Mouse (Mus musculus) mesoderm, embryonic 11.5 days (tissue): Measurements from ENCODE around the gene Exosc5.

Experiments used
- DNase-seq: peaks from one replicate; pipeline ENCODE4 v3.0.0-alpha.2; 2012; ENCODE audit warnings: low read depth, low spot score

The Exosc5 gene

DNA sequence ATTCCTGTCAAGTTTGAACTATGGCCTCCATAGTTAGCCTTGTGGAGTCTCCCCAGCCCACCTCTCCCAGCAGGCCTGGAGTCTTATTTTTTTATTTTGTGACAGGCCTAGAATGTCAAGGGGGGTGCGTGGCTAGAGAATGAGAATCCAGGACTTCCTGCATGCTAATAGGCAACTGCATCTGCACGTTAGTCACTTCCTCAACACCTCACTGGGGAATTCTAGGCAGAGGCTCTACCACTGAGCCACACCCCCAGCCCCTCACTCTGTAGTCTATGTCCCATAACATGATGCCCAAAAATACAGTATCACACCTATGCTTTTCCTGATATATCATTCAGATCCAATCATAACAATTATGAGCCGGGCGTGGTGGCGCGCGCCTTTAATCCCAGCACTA is 18.0 kb downstream of the Exosc5 start:
- DNase-seq: no peak

DNA sequence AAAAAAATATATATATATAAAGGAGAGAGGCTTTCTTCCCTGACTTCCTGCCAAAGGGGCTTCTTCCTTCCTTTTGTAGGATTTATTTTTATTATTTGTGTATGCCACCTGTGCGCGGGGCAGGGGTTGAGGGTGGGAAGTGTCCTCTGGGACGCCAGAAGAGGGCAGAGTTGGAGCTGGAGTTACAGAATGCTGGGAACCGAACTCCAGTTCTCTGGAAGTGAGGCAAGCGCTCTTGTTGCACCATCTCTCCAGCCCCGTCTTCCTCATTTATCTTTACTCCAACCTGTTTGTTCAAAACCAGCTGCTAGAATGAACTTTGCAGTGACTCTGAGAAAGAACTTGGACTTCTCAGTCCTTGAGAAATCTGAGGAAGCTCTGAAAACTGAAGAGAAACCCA is 21.0 kb downstream of the Exosc5 start:
- DNase-seq: no peak

DNA sequence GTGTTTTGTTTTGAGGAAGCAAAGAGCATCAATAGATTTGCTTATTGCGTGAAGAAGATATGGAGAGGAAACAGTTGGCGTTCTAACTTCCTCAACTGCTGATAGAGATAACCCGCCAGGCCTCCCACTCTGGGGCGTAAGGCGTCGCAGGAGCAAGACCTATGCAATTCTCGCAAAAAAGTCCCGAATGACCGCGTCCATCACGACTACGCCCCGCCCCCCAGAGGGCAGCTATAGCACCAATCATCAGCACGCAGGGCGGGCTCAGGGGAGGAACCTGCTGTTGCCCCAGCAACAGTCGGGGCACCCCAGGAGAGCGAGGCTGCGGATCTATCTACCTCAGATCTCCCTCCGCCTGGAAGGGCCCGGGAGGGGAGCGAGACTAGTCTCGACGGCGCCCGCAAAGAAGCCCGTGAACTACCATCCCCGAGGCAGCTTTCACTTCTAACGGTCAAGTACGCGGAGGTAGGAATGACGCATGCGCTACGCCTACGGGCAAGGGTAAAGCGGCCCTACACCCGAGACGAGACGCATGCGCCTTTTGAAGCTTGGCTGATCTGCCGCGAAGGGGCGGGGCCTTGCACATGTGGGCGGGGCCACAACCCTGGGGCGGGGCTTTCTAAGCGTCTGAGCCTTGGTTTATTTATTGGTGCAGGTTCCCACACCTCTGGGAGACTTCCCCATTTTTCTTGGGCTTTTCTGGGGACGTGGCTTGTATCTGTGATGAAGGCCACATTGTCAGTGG is 21.7 kb downstream of the Exosc5 start, which contains the start of gene B9d2:
Gene B9d2 (plus strand): TSS at position 267 of the 745 bp plus-strand sequence.
- DNase-seq: peak; percentile 94

DNA sequence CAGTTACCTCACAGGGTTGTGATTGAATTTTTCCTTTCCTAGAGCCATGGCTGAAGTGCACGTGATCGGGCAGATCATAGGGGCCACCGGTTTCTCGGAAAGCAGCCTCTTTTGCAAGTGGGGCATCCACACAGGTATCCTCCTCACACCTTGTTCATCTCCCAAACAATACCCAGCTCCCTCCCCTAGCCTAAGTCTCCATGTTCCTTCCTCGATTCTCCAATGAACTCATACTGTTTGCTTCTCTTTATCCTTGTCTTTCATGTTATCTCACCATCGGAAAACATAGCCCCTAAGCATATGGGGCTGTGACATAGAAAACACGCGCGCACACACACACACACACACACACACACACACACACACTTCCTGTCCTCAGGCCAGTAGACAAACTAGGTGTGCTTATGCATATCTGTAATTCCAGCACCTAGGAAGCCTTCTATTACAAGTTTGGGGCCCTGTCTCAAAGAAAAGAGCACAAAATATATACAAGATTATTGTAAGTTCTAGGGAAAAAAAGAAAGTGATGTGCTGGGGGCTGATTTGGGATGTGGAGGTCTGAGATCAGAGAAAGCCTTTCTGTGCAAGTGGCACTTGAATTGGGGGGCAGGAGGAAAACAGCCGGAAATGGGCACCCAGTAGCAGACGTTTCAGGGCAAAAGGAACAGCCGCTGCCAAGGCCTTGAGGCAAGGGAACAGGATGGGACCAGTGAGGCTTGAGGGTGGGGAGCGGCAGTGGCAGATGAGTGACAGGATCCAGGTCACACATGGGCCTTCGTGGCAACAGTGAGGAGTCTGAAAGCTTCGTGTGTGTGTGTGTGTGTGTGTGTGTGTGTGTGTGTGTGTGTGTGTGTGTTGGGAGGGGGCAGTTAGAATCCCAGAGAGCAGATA is 22.6 kb downstream of the Exosc5 start:
- no peak for DNase-seq

DNA sequence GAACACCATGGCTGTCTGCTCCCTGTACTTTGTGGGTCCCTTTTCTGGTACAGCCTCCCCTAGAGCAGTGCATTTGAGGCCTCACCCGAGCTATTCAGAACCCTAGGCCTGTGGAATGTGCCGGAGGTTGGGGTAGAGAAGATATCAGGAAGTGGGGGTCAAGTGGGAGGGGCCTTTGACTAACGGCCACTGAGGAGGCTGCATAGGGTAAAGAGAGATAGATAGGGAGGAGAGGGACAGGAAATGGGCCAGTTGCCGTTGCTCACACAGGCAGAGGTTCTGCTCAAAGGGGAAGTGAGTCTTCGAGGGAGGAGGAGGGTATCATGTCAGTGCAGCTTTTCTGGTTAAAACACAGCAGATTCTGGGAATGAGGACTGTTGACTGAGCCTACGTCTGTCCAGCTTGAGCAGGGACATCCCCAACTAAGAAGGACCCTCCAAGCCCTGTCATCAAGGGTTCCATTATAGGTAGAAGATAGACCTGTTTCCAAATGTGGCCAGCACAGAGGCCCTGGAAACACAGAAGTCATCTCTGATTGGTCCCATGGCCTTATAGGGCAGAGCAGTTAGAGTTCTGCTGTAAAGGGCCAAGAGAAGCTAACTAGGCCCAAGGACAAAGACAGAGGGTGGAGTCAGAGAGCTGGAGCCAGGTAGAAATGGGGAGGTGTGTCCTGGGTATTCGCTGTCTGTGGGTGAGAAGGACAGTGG is 24.7 kb downstream of the Exosc5 start:
- no peak for DNase-seq

DNA sequence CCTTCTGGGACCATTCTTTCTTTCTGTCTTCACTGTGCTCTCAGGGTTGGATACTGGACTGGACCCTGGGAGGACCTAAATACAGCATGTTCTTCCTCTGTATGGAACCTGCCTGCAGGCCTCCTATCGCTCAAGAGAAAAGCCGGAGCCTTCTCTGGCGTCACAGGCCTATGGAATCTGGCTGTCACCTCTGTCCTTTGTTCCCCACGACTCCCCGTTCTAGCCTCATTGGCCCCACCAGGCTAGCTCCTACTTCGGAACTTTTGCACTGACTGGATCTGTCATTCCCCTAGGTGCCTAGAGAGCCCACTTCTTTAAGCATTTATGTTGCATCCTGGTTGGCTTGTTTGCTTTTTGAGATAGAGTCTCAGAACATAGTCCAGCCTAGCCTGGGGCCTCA is 25.7 kb downstream of the Exosc5 start:
- no peak for DNase-seq

- DNase-seq: no peak
Measured at GRCm38 (mm10) chr7:25685926-25686470, 27.0 kb downstream of the Exosc5 start.

DNA sequence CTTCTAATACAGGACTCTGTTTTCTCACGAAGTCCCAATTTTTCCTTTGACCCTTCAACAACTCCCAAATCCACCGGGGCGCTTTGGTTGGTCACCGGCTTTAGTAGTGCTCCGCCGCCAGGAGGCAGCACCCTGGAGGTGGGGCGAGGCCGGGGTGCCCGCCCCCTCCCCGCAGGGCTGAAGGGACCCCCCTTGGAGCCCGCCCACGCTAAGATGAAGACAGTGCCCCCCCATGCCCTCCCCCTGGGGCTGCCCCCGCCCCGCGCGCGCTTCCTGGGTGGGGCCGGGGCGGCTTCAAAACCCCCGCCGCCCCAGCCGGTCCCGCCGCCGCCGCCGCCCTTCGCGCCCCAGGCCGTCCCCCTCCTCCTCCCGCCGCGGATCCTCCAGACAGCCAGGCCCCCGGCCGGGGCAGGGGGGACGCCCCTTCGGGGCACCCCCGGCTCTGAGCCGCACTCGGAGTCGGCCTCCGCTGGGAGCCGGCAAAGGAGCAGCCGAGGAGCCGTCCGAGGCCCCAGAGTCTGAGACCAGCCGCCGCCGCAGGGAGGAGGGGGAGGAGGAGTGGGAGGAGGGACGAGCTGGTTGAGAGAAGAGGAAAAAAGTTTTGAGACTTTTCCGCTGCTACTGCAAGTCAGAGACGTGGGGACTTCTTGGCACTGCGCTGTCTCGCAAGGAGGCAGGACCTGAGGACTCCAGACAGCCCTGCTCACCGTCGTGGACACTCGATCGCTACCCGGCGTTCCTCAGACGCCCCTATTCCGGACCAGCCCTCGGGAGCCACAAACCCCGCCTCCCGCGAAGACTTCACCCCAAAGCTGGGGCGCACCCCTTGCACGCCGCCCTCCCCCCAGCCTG is 27.9 kb downstream of the Exosc5 start, which contains the start of gene Tgfb1:
Gene Tgfb1 (plus strand): TSS at position 323 of the 852 bp plus-strand sequence.
- peak; percentile 64 for DNase-seq

- DNase-seq: no peak
Measured at GRCm38 (mm10) chr7:25687811-25688401, 28.9 kb downstream of the Exosc5 start.

- no peak for DNase-seq
Measured at GRCm38 (mm10) chr7:25688810-25689586, 30.0 kb downstream of the Exosc5 start.

- no peak for DNase-seq
Measured at GRCm38 (mm10) chr7:25689603-25690021, 30.6 kb downstream of the Exosc5 start.

GRCm38 (mm10) chr7:25690051-25690450 is 31.1 kb downstream of the Exosc5 start:
- DNase-seq: no peak

DNA sequence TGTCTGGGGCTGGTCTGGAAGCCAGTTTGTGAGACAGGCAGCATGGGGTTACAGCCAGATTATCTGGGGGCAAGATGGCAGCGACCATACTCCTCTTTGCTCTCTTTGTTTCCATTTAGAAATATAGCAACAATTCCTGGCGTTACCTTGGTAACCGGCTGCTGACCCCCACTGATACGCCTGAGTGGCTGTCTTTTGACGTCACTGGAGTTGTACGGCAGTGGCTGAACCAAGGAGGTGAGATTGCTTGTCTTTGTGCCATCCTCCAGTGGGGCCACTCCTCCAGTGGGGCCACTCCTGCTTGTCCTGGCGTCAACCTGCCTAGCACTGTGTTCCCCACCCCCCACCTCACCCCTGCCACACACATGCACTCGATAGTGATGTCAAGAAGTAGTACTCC is 35.1 kb downstream of the Exosc5 start:
- DNase-seq: no peak

GRCm38 (mm10) chr7:25699851-25700250 is 40.9 kb downstream of the Exosc5 start:
- DNase-seq: no peak

DNA sequence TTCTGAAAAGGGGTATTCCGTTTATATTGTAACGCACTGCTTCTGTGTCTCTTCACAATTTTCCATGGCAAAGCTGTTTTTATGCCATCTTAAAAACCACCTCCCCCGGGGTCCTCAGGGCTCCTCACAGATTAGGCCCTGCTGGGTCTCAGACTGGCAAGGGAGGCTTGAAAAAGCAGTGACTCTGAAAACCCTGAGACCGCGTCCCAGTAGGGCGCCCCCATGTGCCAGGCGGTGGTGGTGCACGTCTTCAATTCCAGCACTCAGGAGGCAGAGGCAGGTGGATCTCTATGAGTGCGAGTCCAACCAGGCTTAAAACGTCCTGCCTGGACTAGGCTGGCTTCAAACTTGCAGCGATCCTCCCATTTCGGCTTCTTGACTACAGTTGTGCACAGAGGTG is 41.8 kb downstream of the Exosc5 start:
- DNase-seq: no peak

GRCm38 (mm10) chr7:25702350-25702749 is 43.4 kb downstream of the Exosc5 start:
- no peak for DNase-seq

DNA sequence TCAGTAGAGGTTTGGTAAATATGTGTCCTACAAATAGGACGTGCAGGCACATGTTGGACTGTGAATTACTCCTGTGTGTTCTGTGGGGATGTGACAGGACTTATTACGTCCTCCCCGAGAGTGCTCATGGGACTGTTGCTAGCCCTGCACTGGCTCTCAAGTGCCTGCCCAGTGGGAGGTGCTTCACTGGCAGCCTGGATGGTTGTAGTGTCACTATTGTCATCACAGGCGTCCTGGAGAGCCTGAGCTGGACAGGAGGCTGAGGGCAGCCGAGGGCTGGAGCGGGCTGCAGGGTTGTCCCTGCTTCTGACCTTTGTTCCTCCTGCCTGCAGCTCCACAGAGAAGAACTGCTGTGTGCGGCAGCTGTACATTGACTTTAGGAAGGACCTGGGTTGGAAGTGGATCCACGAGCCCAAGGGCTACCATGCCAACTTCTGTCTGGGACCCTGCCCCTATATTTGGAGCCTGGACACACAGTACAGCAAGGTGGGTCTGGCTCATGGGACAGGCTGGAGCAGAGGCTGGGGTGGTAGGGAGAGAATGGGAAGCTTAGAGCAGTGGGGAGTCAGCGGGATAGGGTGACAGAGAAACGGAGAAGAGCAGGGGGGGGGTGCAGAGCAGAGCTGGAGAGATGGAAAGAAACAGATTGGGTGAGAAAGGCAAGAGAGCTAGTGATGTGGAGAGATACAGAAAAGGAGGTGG is 45.0 kb downstream of the Exosc5 start:
- DNase-seq: no peak

DNA sequence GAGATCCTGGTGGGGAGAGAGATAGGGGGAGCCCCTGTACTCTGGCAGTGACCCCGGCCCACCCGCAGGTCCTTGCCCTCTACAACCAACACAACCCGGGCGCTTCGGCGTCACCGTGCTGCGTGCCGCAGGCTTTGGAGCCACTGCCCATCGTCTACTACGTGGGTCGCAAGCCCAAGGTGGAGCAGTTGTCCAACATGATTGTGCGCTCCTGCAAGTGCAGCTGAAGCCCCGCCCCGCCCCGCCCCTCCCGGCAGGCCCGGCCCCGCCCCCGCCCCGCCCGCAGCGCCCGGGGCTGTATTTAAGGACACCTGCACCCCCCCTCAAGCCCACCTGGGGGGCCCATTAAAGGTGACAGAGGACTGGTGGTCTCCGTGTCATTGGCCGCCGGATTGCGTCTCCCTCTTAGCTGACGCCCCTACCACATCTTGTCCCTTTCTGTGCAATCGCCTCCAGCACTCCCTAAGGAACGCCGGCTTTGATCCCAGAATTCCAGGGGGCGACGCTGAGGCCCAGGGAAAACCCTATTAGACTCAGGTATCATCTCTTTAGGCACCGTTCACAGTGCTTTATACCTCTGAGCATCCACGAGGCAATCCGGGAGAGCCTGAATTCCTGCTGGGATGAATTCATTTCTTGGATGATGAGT is 45.9 kb downstream of the Exosc5 start:
- DNase-seq: no peak
